Mouse (Mus musculus): ENCODE measurements around the gene Ccdc74a. TPM values are rescaled to one million over a fixed set of nuclear protein-coding genes. Genes with fewer than 3 reads are reported as not detected.

The Ccdc74a gene
- polyA plus RNA-seq, 1 experiment from 2014 or later: 4.4 TPM

DNA sequence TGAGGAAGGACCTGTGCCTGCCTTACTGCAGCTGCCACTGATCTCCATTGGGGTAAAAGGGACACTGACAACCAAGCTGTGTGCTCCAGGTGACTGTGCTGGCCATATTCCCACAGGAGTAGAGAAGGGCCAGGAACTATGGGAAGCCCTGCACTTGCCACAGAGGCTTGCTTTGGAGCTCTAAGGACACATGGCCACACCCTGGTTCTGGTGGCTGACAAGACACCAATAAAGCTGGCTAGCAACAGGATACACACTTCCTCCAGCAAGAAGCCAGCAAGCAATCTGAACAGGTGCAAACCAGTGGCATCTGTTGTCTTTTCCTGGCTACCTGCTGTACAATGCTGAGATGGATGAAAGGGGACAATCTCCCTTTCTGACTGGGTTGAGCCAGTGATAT lies 23.6 kb downstream of the Ccdc74a start:
- H3K27ac ChIP-seq (ENCODE audit: low read depth, low read length): no peak overlapping the region
- DNase-seq (ENCODE audit: low spot score): no peak
- ATAC-seq (ENCODE audit: low FRiP score): no peak
- H3K4me3 ChIP-seq (ENCODE audit: low read depth, low read length): no peak overlapping the region
- no peaks in the 10 kb centered on the region for H3K27me3 ChIP-seq (ENCODE audit: control insufficient read depth, insufficient read depth, low read length)
- H3K9ac ChIP-seq (ENCODE audit: low read depth, low read length): no peak overlapping the region
- no peaks in the 10 kb centered on the region for H3K9me3 ChIP-seq (ENCODE audit: control insufficient read depth, low read length)
- peaks cover 2% of the 10 kb centered on the region; the same call in 1 of the 2 replicates for H3K36me3 ChIP-seq (ENCODE audit: control insufficient read depth, insufficient read depth, low read length)
- H3K4me1 ChIP-seq (replicated peaks; ENCODE audit: control insufficient read depth, insufficient read depth, low read length): no peaks in the 10 kb centered on the region
- H3K4me2 ChIP-seq (replicated peaks; ENCODE audit: low read depth, low read length): no peak overlapping the region

DNA sequence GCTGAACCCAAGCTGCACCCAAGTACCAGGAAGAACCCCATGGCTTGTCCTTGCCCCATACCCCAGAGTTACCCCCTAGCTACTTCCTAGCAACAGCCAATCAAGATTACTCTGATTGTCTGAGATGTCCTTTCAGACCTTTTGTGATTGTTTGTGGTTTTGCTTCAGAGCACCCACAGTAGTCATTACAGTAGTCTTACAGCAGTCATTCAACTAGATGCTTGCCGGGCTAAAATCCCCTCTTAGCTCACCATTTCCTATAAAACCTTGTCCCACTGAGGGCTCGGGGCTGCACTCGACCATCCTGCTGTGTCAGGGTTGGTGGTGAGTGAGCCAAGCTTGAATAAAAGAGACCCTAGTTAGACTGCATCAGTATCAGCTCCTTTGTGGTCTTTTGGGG lies 48.6 kb downstream of the Ccdc74a start:
- no peak overlapping the region for H3K9ac ChIP-seq (ENCODE audit: low read depth, low read length)
- ATAC-seq (ENCODE audit: low FRiP score): no peak
- H3K27ac ChIP-seq (ENCODE audit: low read depth, low read length): no peak overlapping the region
- 0 out of 2 replicates have a peak, but pooled peaks cover 3% of the 10 kb centered on the region for H3K36me3 ChIP-seq (ENCODE audit: control insufficient read depth, insufficient read depth, low read length)
- DNase-seq (ENCODE audit: low spot score): no peak
- H3K4me1 ChIP-seq (replicated peaks; ENCODE audit: control insufficient read depth, insufficient read depth, low read length): no peaks in the 10 kb centered on the region
- no peaks in the 10 kb centered on the region for H3K9me3 ChIP-seq (ENCODE audit: control insufficient read depth, low read length)
- whole genome bisulfite sequencing: 90% methylated on average over 3 of the region's 3 CpGs
- H3K27me3 ChIP-seq (ENCODE audit: control insufficient read depth, insufficient read depth, low read length): no peaks in the 10 kb centered on the region
- no peak overlapping the region for H3K4me2 ChIP-seq (replicated peaks; ENCODE audit: low read depth, low read length)
- H3K4me3 ChIP-seq (ENCODE audit: low read depth, low read length): no peak overlapping the region

Other genes starting within 250 kb of the Ccdc74a start
- 8.3 and 9.0 TPM in 2 replicates for gene Snap29, start 240.5 kb upstream of the Ccdc74a start, polyA plus RNA-seq (2014; fragmentation: Nextera tagmentation; extraction: Ambion mirVana)
- 43.4 and 45.3 TPM in 2 replicates for gene Pi4ka, start 240.2 kb upstream of the Ccdc74a start, polyA plus RNA-seq (2014; fragmentation: Nextera tagmentation; extraction: Ambion mirVana)
- 79.1 and 87.5 TPM in 2 replicates for gene Crkl, start 194.5 kb upstream of the Ccdc74a start, polyA plus RNA-seq (2014; fragmentation: Nextera tagmentation; extraction: Ambion mirVana)
- gene Aifm3, start 156.9 kb upstream of the Ccdc74a start, polyA plus RNA-seq (2014; fragmentation: Nextera tagmentation; extraction: Ambion mirVana): 2.5 and 2.6 TPM in 2 replicates
- 85.3 and 85.8 TPM in 2 replicates for gene Lztr1, start 137.8 kb upstream of the Ccdc74a start, polyA plus RNA-seq (2014; fragmentation: Nextera tagmentation; extraction: Ambion mirVana)
- 47.6 and 49.3 TPM in 2 replicates for gene Thap7, start 115.3 kb upstream of the Ccdc74a start, polyA plus RNA-seq (2014; fragmentation: Nextera tagmentation; extraction: Ambion mirVana)
- 0.52 and 1.1 TPM in 2 replicates for gene Lrrc74b, start 85.2 kb upstream of the Ccdc74a start, polyA plus RNA-seq (2014; fragmentation: Nextera tagmentation; extraction: Ambion mirVana)
- gene P2rx6, start 84.6 kb upstream of the Ccdc74a start, polyA plus RNA-seq (2014; fragmentation: Nextera tagmentation; extraction: Ambion mirVana): 0.49 and 0.63 TPM in 2 replicates
- gene Slc7a4, start 63.3 kb upstream of the Ccdc74a start, polyA plus RNA-seq (2014; fragmentation: Nextera tagmentation; extraction: Ambion mirVana): 1.9 and 2.1 TPM in 2 replicates
- 39.1 and 40.9 TPM in 2 replicates for gene Smpd4, start 27.1 kb upstream of the Ccdc74a start, polyA plus RNA-seq (2014; fragmentation: Nextera tagmentation; extraction: Ambion mirVana)
- gene Med15, start 86.4 kb downstream of the Ccdc74a start, polyA plus RNA-seq (2014; fragmentation: Nextera tagmentation; extraction: Ambion mirVana): 34.2 and 42.8 TPM in 2 replicates
- 44.8 and 45.0 TPM in 2 replicates for gene Klhl22, start 113.1 kb downstream of the Ccdc74a start, polyA plus RNA-seq (2014; fragmentation: Nextera tagmentation; extraction: Ambion mirVana)
- 6.4 and 7.2 TPM in 2 replicates for gene Scarf2, start 150.8 kb downstream of the Ccdc74a start, polyA plus RNA-seq (2014; fragmentation: Nextera tagmentation; extraction: Ambion mirVana)
- gene B830017H08Rik, start 186.7 kb downstream of the Ccdc74a start, polyA plus RNA-seq (2014; fragmentation: Nextera tagmentation; extraction: Ambion mirVana): 0.20 and 0.49 TPM in 2 replicates
- gene Car15, start 191.9 kb downstream of the Ccdc74a start, polyA plus RNA-seq (2014; fragmentation: Nextera tagmentation; extraction: Ambion mirVana): 1.8 and 2.9 TPM in 2 replicates
- 0.15 and 0.29 TPM in 2 replicates for gene Gm20518, start 245.2 kb downstream of the Ccdc74a start, polyA plus RNA-seq (2014; fragmentation: Nextera tagmentation; extraction: Ambion mirVana)
- gene Tssk1, start 247.8 kb downstream of the Ccdc74a start, polyA plus RNA-seq (2014; fragmentation: Nextera tagmentation; extraction: Ambion mirVana): 0.04 and 0.11 TPM in 2 replicates

All from hindbrain, embryonic 11.5 days (tissue).